Mouse (Mus musculus): ENCODE measurements around the gene Flt1.

DNA sequence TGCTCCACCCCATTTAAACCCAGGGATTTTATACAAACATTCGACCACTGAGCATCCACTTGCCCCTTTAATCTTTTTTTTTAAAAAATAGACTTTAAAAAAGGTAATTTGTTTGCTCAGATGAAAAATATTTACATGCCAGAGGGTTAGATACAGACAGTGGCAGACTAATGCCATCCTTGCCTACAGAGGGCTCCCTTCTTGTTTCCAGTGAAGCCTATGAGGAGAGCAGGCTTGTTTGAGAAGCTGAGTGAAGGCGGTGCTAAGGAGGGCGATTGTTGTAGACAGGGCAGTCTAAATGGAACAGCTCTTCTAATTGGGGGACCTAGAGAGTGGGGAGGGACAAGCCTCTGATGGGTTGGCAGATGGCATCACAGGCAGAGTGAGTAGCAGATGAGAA lies 109.4 kb downstream of the Flt1 start:
- TF ChIP-seq CTCF (IDR thresholded peaks at IDR 0.05; ENCODE audit: borderline replicate concordance, extremely low read depth, insufficient read depth, insufficient read length) (no peak), POLR2A (IDR thresholded peaks at IDR 0.05; ENCODE audit: borderline replicate concordance, extremely low read depth, insufficient read depth, insufficient read length, poor library complexity, severe bottlenecking) (no peak)

All from brain, embryonic 14.5 days (tissue).